Mouse (Mus musculus): ENCODE results near the gene Cbx4. TPM values are rescaled to one million over a fixed set of nuclear protein-coding genes. Genes with fewer than 3 reads are reported as not detected.
A peak's percentile ranks its signal among the peaks of the same experiment; 100 is the strongest.
"Not testable (repeated sequence)": the region's sequence is repeated elsewhere in the genome, so short reads cannot be mapped to it uniquely, and the experiment has no call there.

Cbx4 gene
- total RNA-seq, 2 experiments from 2014 or later = 10.4 to 10.7 TPM

GRCm38 (mm10) chr11:119112721-119113120, 26.7 kb upstream of the Cbx4 start:
- DNase-seq (ENCODE audit: low spot score in 2 of 2) = no peak

- no peak for DNase-seq (ENCODE audit: low spot score in 2 of 2)
These were observed 25.3 kb upstream of the Cbx4 start for GRCm38 (mm10) chr11:119111345-119111744.

- no peak for DNase-seq (ENCODE audit: low spot score in 2 of 2)
These were observed 23.5 kb upstream of the Cbx4 start for GRCm38 (mm10) chr11:119109415-119110071.

- DNase-seq (ENCODE audit: low spot score in 2 of 2) = no peak
These were observed 22.7 kb upstream of the Cbx4 start for GRCm38 (mm10) chr11:119108573-119109263.

- DNase-seq (ENCODE audit: low spot score in 2 of 2) = no peak
These were observed 20.3 kb upstream of the Cbx4 start for GRCm38 (mm10) chr11:119106289-119106688.

GRCm38 (mm10) chr11:119105748-119106147, 19.7 kb upstream of the Cbx4 start:
- no peak for DNase-seq (ENCODE audit: low spot score in 2 of 2)

- no peak for DNase-seq (ENCODE audit: low spot score in 2 of 2)
These were observed 19.1 kb upstream of the Cbx4 start for GRCm38 (mm10) chr11:119105071-119105609.

GRCm38 (mm10) chr11:119103991-119104390, 18.0 kb upstream of the Cbx4 start:
- DNase-seq (ENCODE audit: low spot score in 2 of 2) = no peak

- DNase-seq (ENCODE audit: low spot score in 2 of 2) = not testable (repeated sequence)
These were observed 14.3 kb upstream of the Cbx4 start for GRCm38 (mm10) chr11:119100355-119100754.

- no peak for DNase-seq (ENCODE audit: low spot score in 2 of 2)
These were observed 12.2 kb upstream of the Cbx4 start for GRCm38 (mm10) chr11:119098202-119098601.

- no peak for DNase-seq (ENCODE audit: low spot score in 2 of 2)
These were observed 9.4 kb upstream of the Cbx4 start for GRCm38 (mm10) chr11:119095441-119095840.

- DNase-seq (ENCODE audit: low spot score in 2 of 2) = no peak
These were observed 7.3 kb upstream of the Cbx4 start for GRCm38 (mm10) chr11:119093322-119093721.

- DNase-seq (ENCODE audit: low spot score in 2 of 2) = no peak
These were observed 6.3 kb upstream of the Cbx4 start for GRCm38 (mm10) chr11:119092286-119092685.

- peak in 1 of 2 experiments; percentile 53 for DNase-seq (ENCODE audit: low spot score in 2 of 2)
These were observed 5.6 kb upstream of the Cbx4 start for GRCm38 (mm10) chr11:119091598-119091991.

- peak; percentile 59 to 65 for DNase-seq (ENCODE audit: low spot score in 2 of 2)
These were observed 5.1 kb upstream of the Cbx4 start for GRCm38 (mm10) chr11:119090961-119091597.

- peak in 1 of 2 experiments; percentile 31 for DNase-seq (ENCODE audit: low spot score in 2 of 2)
These were observed 4.3 kb upstream of the Cbx4 start for GRCm38 (mm10) chr11:119090076-119090960.

GRCm38 (mm10) chr11:119089235-119090075, 3.4 kb upstream of the Cbx4 start:
- DNase-seq (ENCODE audit: low spot score in 2 of 2) = no peak

GRCm38 (mm10) chr11:119088391-119089234, 2.6 kb upstream of the Cbx4 start:
- peak in 1 of 2 experiments; percentile 39 for DNase-seq (ENCODE audit: low spot score in 2 of 2)

All from gastrocnemius, postnatal 4 days (tissue).